Mouse (Mus musculus) midbrain, embryonic 16.5 days (tissue): ENCODE measurements at regions not wholly inside any gene's neighbourhood (a gene's known extent, or its start where the extent isn't known, plus 50 kb on each side); places are given as distances from the start of the nearest gene placed in this dataset.

Source experiments
- ATAC-seq: fragments of 200-750 bp; cut with Nextera tagmentation; 2 replicates; pipeline ENCODE4 v1.8.0; 2017; ENCODE audit warnings: moderate TSS enrichment
- H3K27ac ChIP-seq: fragments of 300-500 bp; sonication (generic); 2 replicates; pipeline ENCODE4 v1.5.1; 2014; ENCODE audit warnings: mild to moderate bottlenecking, low read length, mixed read lengths
- H3K27me3 ChIP-seq: fragments of 300-500 bp; sonication (generic); 2 replicates; pipeline ENCODE4 v1.6.1; 2014; ENCODE audit warnings: low read depth, low read length, mixed read lengths; ENCODE audit not compliant: control insufficient read depth, insufficient read depth
- H3K36me3 ChIP-seq: fragments of 300-500 bp; sonication (generic); 2 replicates; pipeline ENCODE4 v1.6.1; 2014; ENCODE audit warnings: mild to moderate bottlenecking, low read length, moderate library complexity, mixed read lengths; ENCODE audit not compliant: control insufficient read depth, insufficient read depth
- H3K4me1 ChIP-seq: fragments of 300-500 bp; sonication (generic); 2 replicates; pipeline ENCODE4 v1.6.1; 2014; ENCODE audit warnings: mild to moderate bottlenecking, low read length, mixed read lengths; ENCODE audit not compliant: control insufficient read depth, insufficient read depth
- H3K4me2 ChIP-seq: fragments of 300-500 bp; sonication (generic); 2 replicates; pipeline ENCODE4 v1.6.1; 2014; ENCODE audit warnings: mild to moderate bottlenecking, low read length, mixed read lengths
- H3K4me3 ChIP-seq: fragments of 300-500 bp; sonication (generic); 2 replicates; pipeline ENCODE4 v1.5.1; 2014; ENCODE audit warnings: low read depth, mild to moderate bottlenecking, low read length, moderate library complexity, mixed read lengths
- H3K9ac ChIP-seq: fragments of 300-500 bp; sonication (generic); 2 replicates; pipeline ENCODE4 v1.6.1; 2014; ENCODE audit warnings: low read depth, low read length, mixed read lengths
- H3K9me3 ChIP-seq: fragments of 300-500 bp; sonication (generic); replicated peaks from 2 replicates; pipeline ENCODE4 v1.6.1; 2014; ENCODE audit warnings: mild to moderate bottlenecking, low read length, mixed read lengths; ENCODE audit not compliant: control insufficient read depth, poor library complexity, severe bottlenecking
- WGBS: fragments of 180-500 bp; shearing (Covaris S2); extraction: QIAGEN DNeasy Blood & Tissue Kit; methylation state at CpG from one replicate; pipeline ENCODE4 v1.1.7; 2014; 5-methylcytosine and 5-hydroxymethylcytosine counted together

DNA sequence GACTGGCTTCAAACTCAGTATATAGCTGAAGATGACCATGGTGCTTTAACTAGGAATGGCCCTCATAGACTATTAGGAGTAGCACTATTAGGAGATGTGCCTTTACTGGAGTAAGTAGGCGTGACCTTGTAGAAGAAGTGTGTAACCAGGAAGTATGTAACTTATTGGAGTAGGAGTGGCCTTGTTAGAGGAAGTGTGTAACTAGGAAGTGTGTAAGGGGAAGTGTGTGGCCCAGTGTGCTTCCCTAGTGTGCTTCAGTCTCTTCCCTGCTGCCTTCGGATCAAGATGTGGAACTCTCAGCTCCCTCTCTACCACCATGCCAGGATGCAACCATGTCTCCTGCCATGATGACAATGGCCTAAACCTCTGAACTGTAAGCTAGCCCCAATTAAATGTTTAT is 151.0 kb upstream of the Zfp462 start:
- WGBS, result 90% methylated on average over 2 of the region's 2 CpGs

DNA sequence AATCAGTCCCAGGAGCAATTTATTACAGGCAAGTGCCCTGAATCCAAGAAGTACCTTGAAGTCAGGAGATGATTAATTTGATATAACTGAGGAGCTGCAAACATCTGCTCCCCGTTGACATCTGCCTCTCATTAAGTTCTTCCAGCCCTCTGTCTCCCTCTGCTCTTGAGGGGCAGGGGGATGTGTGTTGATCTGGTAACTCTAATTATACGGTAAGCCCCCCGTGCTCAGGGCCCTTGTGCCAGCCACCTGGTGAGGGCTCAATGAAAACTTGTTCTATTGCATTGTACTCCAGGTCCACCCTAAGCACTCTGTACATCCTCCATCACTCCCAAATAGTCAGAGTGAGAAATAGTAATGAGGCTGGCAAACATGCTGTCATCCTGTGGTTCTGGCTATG is 149.6 kb upstream of the Zfp462 start:
- H3K27ac ChIP-seq, result no peak overlapping the region
- no peaks in the 10 kb centered on the region for H3K27me3 ChIP-seq
- no peaks in the 10 kb centered on the region for H3K36me3 ChIP-seq
- WGBS, result 29% methylated on average over 3 of the region's 3 CpGs
- 0 out of 2 replicates have a peak, but pooled peaks cover 2% of the 10 kb centered on the region for H3K4me1 ChIP-seq
- H3K4me2 ChIP-seq, result no peak overlapping the region
- H3K9me3 ChIP-seq, result no peaks in the 10 kb centered on the region
- no peak for ATAC-seq
- H3K9ac ChIP-seq, result no peak overlapping the region
- H3K4me3 ChIP-seq, result no peak overlapping the region

More for the DNA sequence above, 151.0 kb upstream of the Zfp462 start:
- Histone ChIP-seq H3K27me3 (no peaks in the 10 kb centered on the region), H3K9me3 (no peaks in the 10 kb centered on the region), H3K9ac (no peak overlapping the region), H3K4me1 (0 out of 2 replicates have a peak, but pooled peaks cover 2% of the 10 kb centered on the region), H3K4me2 (no peak overlapping the region), H3K27ac (no peak overlapping the region), H3K4me3 (no peak overlapping the region), H3K36me3 (no peaks in the 10 kb centered on the region)
- ATAC-seq, result no peak

DNA sequence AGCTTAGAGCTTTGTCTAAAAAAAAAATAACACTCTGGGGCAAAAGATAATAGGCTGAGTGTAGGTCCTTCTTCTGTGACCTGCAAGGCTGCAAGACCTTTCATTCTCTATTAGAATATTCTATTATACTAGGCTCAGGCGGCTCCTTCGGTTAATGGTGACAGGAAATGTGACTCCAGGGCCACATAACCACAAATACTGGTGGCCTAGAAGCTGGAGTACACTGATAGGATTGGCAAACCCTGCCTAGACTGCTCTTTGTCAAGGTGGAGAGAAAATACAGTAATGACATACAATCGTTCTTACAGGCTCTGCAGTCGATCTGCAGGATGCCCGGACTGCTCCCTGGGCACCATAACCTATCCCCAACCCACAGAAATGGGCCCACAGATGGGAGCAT is 146.3 kb upstream of the Zfp462 start:
- Histone ChIP-seq H3K4me2 (no peak overlapping the region), H3K9me3 (no peaks in the 10 kb centered on the region), H3K27me3 (no peaks in the 10 kb centered on the region), H3K4me1 (no peaks in the 10 kb centered on the region), H3K27ac (no peak overlapping the region), H3K36me3 (no peaks in the 10 kb centered on the region), H3K4me3 (no peak overlapping the region), H3K9ac (no peak overlapping the region)
- WGBS, result 91% methylated on average over 5 of the region's 5 CpGs
- ATAC-seq, result no peak

DNA sequence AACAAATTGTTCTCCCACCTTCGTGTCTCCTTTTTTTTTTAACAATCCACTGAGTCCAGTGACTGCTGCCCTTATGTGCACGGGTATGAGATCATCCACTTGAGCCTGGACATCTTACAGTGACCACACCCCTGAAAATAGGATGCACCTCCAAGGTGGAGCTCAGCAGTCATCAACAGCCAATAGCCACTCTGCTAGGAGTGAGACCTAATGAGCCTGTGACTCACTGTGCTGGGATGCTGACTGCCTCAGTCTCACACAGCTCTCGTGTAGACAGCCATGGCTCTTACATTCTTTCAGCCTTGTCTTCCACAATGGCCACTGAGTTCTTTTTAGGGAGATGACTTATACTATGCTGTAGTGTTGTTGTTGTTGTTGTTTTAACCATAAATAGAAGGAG is 133.7 kb upstream of the Zfp462 start:
- 86% methylated on average over 3 of the region's 3 CpGs for WGBS
- Histone ChIP-seq H3K36me3 (no peaks in the 10 kb centered on the region), H3K27ac (no peak overlapping the region), H3K4me3 (no peak overlapping the region), H3K9me3 (no peaks in the 10 kb centered on the region), H3K4me2 (no peak overlapping the region), H3K27me3 (no peaks in the 10 kb centered on the region), H3K9ac (no peak overlapping the region), H3K4me1 (no peaks in the 10 kb centered on the region)
- ATAC-seq, result no peak

DNA sequence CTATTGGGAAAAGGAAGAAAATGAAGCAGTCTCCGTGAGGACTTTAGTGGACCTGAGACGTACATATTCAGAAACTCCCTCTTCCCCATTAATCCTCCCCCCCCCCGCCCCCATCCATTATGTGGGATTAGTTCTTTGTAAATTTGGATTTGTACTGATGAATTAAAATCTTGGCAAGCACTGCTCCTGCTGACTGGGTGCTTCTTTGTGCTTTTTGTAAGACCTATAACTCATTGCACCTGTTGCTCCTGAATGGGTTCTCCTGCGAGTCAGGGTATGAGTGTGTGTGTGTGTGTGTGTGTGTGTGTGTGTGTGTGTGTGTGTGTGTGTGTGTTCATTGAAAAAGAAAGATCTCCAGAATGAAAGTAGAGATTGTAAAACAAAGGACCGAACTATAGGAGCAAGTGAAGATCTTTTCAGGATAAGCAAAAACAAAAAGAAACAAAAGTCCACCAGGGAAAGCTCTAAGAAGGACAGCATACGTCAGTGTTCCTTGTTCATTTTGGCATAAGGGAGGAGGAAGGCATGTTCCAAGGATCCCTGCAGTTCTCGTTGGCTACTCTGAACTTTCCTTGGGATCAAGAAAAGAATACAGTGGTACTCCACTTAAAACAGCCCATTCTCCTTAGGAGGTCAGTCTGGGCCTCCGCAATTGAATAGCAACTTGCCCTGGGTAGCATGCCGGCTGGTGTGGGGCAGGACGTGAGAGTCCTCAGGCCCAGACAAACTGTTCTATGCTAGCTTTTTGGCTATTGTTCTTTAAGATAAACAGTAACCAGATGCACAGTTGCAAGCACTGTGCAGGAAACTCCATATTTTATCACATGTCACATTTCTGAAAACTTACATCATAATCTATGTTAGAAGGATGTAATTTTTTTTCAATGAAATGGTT is 131.9 kb upstream of the Zfp462 start:
- H3K36me3 ChIP-seq, result no peaks in the 10 kb centered on the region
- no peaks in the 10 kb centered on the region for H3K4me1 ChIP-seq
- no peak overlapping the region for H3K4me2 ChIP-seq
- 26% methylated on average over 10 of the region's 10 CpGs for WGBS
- H3K27ac ChIP-seq, result no peak overlapping the region
- no peak overlapping the region for H3K9ac ChIP-seq
- H3K4me3 ChIP-seq, result no peak overlapping the region
- no peaks in the 10 kb centered on the region for H3K27me3 ChIP-seq
- H3K9me3 ChIP-seq, result no peaks in the 10 kb centered on the region; the same call in 1 of the 2 replicates
- ATAC-seq, result no peak

DNA sequence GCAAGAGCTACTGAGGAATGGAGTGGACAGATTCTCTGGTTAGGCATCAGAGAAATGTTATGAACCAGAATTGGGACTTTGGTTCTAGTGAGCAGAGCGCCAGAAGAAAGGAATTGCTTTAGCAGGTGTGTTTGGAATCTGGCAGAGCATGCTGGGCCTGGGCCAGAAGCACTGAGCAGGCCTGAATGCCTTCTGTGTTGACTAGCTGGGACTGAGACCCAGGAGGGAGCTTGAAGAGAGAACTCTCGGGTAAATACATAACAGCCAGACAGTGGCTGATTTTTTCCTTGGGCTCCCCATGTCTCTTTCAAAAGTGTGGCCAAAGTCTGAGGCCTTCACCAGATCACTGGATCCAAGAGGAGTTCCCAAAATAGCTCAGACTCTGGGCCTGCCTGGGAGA is 107.5 kb upstream of the Zfp462 start:
- Histone ChIP-seq H3K4me1 (peaks cover 3% of the 10 kb centered on the region; the same call in 1 of the 2 replicates), H3K4me2 (no peak overlapping the region), H3K36me3 (no peaks in the 10 kb centered on the region), H3K4me3 (no peak overlapping the region), H3K27me3 (no peaks in the 10 kb centered on the region), H3K9me3 (no peaks in the 10 kb centered on the region), H3K9ac (no peak overlapping the region), H3K27ac (no peak overlapping the region)
- WGBS, result 62% methylated on average over 2 of the region's 2 CpGs
- ATAC-seq, result no peak

DNA sequence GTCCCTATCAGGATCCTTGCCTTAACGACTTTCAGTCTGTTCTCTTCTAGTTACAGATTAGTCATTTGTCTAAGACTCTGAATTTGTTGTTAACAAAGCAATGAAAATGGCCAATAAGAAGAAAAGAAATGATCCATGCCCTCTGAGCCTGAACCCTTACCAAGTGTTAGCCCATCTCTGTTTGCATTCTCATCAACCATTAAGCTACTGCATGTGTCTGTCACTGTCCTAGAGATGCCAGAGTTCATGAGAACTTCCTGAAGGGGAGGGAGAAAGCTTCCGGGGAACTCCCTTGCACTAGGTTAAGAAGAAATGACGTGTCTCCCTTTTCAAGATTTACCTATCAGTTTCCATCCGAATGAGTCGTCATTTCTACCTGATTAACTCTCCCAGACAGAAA is 106.7 kb upstream of the Zfp462 start:
- Histone ChIP-seq H3K9me3 (no peaks in the 10 kb centered on the region), H3K4me1 (peaks cover 3% of the 10 kb centered on the region; the same call in 1 of the 2 replicates), H3K4me3 (no peak overlapping the region), H3K36me3 (no peaks in the 10 kb centered on the region), H3K27ac (no peak overlapping the region), H3K4me2 (no peak overlapping the region), H3K9ac (no peak overlapping the region), H3K27me3 (no peaks in the 10 kb centered on the region)
- ATAC-seq, result no peak
- WGBS, result 42% methylated on average over 5 of the region's 5 CpGs

DNA sequence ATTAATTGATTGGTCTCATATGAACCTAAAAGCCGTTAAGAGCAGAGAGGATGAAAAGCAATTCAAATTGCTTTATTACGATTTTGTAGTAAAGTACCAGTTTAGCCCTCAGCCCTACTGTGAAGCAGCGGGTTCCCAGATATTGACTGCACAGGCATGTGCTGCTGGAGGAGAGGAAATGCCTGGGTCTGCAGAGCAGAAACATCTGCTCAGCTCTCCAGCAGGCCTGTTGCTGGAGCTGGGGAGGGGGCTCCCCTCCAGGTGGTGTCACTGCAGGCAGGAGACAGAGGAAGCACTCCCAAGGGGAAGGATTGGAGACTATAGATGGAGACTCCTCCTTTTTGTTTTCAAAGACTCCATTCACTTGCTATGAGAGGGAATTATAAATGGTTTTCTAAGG is 106.1 kb upstream of the Zfp462 start:
- H3K36me3 ChIP-seq, result no peaks in the 10 kb centered on the region
- no peak overlapping the region for H3K27ac ChIP-seq
- no peak overlapping the region for H3K9ac ChIP-seq
- no peak overlapping the region for H3K4me2 ChIP-seq
- no peaks in the 10 kb centered on the region for H3K27me3 ChIP-seq
- WGBS, result 33% methylated on average over 3 of the region's 3 CpGs
- ATAC-seq, result no peak
- H3K4me1 ChIP-seq, result peaks cover 3% of the 10 kb centered on the region; the same call in 1 of the 2 replicates
- H3K4me3 ChIP-seq, result no peak overlapping the region
- H3K9me3 ChIP-seq, result no peaks in the 10 kb centered on the region
